Mouse (Mus musculus): ENCODE measurements around the gene Pdzrn4.

DNA sequence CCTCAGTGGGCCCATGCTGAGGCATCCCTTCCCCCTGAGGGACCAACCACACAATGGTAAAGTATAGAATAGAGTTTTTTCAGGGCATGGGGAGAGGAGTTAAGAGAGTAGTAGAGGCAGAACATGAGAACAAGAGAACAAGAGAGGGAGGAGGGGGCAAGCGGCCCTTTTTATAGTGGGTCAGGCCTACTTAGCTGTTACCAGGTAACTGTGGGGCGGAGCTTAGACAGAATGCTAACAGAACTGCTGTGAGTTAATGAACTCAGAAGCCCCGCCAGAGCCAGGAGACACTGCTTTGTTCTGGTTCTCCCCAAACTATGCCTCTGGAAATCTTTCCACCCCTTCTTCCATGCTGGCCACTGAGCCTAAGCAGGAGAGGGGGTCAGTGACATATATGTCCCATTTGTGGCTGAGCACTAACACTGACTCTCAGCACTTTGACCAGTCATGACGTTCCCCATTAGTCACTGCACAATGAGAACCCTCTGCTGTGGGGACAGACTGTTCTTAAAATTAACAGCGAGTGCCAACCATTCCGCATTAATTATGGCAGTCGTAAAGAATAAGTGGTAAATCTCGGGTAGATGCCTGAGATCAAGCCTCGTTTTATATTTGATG, 150.7 kb downstream of the Pdzrn4 start:
- TF ChIP-seq CTCF (IDR thresholded peaks at IDR 0.05; ENCODE audit: borderline replicate concordance, control insufficient read depth, extremely low read depth, insufficient read depth, low read length, poor library complexity), result no peak
- no peak for TF ChIP-seq POLR2A (IDR thresholded peaks at IDR 0.05; ENCODE audit: control insufficient read depth, extremely low read depth, insufficient read depth, low read length, poor library complexity)
